Mouse (Mus musculus): ENCODE results near the gene Atg16l2.

The Atg16l2 gene

GRCm38 (mm10) chr7:101290401-101290800, 11.7 kb downstream of the Atg16l2 start:
- no peak for DNase-seq

DNA sequence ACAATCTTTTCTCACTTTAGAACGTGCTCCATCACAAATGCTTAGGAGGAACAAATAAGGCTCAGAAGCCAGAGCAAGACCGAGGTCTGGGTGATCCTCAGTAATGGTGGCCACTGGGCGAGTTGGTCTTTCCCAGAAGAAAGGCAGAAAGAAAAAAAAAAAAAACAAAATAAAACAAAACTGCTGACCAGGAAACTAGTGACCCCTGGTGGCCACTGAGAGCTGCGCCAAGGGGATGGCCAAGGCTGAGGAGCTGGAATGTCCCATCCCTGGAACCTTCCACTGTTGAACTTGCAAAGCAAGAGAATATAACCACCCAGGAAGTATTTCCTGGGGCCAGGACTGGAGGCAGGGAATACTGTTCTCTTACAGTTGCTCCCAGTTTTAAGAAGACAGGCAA, 13.6 kb downstream of the Atg16l2 start:
- no peak for DNase-seq

DNA sequence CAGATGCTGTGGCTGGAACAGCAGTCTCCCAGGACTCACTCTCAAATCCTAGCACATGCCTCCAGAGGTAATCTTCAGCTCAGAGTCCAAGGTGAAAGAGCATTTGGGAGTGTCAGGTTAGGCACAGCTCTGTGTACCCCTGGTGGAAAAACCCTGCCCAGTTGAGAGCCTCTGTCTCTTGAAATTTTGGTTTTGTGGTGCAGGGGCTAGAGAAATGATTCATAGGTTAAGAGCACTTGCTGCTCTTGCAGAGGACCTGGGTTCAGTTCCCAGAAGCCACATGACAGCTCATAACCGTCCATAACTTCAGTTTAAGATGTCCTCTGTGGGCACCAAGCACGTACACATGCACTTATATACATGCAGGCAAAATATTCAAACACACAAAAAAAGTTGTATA, 14.2 kb downstream of the Atg16l2 start:
- no peak for DNase-seq

DNA sequence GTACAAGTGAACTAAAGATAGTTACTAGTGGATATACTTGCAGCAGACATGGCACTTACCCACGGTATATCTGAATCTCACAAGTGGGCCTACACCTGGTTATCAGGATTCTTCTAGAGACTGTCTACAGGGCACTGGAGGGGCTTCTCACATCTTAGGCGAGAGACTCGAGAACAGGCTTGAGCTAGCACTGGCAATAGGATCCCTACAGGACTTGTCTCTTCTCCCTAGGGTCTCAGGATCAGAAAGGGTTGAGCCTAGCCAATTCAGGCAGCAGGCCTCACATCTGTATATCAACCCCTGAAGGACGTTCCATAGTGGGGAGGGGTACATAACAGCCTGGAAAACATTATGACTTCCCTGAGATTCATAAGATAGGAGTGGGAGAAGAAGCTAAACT, 15.2 kb downstream of the Atg16l2 start:
- no peak for DNase-seq

GRCm38 (mm10) chr7:101284504-101284903, 17.5 kb downstream of the Atg16l2 start:
- no peak for DNase-seq

DNA sequence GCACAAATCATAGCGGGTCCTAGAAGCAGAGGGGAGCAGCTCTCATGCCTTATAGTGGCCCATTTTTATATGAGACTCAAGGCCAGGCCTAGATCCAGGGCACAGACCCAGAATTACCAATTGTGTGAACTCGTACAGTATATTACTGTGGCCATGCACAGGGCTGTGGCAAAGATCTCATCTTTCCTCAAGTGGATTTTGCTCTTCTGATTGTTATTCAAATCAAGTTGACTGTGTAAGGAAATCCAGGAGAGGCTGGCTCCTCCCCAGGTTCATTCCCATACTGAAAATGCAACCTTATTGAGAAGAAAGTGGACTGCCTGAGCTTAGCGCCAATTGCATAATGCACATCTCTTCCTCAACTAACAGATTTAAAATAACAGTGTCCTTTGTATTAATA, 19.3 kb downstream of the Atg16l2 start:
- DNase-seq: no peak

DNA sequence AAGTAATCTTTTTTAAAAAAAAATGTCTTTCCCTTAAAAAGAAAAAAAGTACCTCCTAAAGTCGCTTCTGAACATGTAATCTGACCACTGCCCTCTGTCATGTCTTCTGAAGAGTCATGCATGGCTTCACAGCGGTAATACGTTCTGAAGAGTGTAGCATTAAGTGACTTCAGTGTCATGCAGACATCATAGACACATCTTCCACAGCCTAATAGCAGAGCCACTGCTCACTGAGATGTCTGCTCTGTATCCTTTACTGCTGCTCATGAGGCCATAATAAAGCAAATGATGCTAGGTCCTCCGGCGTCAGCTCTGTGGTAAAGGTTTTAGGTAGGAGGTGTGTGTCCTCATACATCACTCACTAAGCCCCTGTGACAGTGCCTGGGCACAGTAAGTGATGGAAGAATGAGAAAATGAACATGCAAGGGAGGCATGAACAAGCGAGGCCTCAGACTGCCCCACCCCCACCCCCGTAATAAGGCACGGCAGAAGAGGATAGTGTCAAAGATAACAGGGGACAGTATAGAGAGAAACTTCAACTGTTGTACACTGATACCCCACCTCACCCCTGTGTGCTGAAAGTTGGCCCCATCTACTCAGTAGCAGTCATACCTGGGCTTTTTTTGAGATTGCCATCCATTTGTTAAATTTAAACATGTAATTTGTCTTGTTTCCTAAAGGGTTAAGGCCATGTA, 29.4 kb downstream of the Atg16l2 start:
- no peak for DNase-seq

GRCm38 (mm10) chr7:101271602-101272001, 30.4 kb downstream of the Atg16l2 start:
- DNase-seq: no peak

DNA sequence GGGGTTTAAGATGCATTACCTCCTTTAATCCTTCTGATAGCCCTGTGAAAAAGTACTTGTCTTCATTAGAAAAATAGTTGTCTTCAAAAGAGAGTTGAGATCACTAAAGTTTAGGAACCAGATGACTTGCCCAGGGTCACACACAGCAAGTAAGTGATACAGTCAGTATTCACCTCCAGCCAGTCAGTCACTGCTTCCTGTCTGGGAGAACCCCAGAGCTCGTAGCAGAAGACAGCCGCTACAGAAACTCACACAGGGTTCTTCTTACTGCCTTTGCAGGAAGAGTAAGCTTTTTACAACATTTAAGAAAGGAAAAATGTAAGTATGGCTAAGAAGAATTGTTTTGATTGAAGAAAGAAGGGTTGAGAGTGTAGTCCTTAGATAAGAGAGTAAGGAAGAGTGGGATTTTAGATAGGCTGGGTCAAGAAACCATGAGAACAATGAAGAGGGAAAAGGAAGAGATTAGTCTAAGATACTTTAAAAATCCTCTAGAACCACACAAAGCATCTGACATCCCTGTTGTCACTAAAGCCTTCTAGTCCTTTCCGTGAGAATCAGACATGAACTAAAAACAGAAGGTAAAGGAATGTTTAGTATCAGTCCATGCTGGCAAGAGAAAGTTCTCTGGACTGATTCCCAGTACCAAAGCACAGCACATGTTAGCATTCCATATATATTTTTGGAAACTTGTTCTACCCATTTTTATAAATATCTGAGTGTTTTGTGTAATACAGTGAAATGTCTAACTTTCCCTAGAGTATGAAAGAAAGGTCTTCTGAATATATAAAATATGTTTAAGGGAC, 34.4 kb downstream of the Atg16l2 start:
- DNase-seq: peak; percentile 40

- DNase-seq: no peak
Observed at GRCm38 (mm10) chr7:101263511-101263910, 38.5 kb downstream of the Atg16l2 start.

DNA sequence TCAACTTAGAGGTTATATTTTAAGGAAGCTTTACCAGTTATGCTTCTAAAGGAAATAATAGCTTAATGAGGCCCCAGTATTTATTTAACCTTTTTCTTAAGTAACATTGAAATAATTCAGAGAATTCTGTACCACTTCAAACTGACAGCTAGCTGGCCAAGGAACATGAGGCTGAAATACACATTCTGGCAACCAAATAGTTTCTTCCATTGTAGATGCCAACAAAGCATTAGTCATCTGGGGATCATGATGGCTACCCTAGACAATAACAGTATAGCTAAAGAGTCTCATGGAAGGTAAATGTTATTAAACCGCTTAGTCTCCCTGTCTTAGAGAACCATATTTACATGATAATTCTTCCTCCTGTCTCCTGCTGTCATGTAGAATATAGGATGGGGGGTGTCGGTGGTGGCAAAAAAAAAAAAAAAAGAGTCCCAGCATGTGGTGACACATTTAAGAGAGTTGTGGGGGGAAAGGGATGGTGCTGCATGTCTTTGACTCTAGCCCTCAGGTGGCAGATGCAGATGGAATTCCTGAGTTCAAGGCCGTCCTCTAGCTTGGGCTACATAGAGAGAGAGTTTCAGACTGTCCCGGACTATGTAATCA, 40.0 kb downstream of the Atg16l2 start:
- no peak for DNase-seq

DNA sequence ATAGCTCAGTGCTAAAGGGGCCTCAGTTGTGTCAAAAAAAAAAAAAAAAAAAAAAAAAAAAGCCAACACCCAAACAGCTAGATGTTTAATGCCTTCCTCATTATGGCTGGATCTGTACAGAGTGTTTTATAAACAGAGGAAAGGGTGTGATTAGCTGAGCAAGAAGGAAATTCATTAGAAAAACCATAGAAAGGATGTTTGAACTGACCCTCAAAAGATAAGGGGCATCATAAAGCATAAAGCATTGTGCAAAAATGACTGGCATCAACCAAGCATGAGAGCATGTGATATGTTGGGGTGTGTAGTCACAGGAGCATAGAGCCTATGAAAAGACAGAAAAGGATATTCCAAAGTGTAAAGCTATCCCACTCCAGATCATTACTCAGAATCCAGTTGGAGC, 43.6 kb downstream of the Atg16l2 start:
- DNase-seq: no peak

DNA sequence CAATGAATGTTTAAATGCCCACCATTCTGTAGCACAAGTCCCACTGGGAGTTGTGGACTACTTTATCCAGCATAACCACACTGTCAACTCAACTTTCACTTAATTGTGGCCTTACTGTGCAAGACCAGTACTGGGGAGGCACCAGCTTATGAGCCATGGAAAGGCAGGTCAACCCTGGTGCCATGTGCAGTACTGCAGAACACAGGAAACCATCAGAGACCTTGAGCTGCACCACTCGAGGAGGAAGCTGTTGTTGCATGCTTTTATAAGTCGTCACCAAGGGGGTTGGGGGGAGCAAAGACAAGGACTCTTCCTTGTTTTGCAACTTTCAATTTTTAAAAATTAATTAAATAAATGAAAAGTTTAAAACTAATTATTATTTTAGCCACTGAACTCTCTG, 49.0 kb downstream of the Atg16l2 start:
- DNase-seq: no peak

- DNase-seq: no peak
Observed at GRCm38 (mm10) chr7:101249173-101249572, 52.9 kb downstream of the Atg16l2 start.

GRCm38 (mm10) chr7:101248760-101249159, 53.3 kb downstream of the Atg16l2 start:
- DNase-seq: no peak

GRCm38 (mm10) chr7:101236712-101237473, 65.2 kb downstream of the Atg16l2 start:
- peak; percentile 7 for DNase-seq

DNA sequence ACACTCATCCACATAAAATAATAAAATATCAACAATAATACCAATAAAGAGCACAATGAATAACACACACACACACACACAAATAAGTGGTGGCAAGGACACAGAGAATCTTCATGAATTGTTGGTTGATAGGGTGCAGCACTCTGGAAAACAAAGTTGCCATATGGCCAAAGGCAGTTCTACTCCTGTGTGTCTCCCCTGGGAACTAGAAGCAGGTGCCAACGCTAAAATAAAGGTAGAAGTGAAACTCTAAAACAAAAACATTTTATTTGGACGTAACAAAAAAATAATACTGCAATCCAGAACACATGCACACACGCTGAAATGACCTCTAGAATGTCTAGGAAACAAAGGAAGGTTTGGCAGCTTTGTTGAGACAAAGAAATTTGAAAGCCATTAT, 69.3 kb downstream of the Atg16l2 start:
- DNase-seq: no peak

- DNase-seq: no peak
Observed at GRCm38 (mm10) chr7:101231458-101231857, 70.6 kb downstream of the Atg16l2 start.

GRCm38 (mm10) chr7:101229336-101229735, 72.7 kb downstream of the Atg16l2 start:
- no peak for DNase-seq

DNA sequence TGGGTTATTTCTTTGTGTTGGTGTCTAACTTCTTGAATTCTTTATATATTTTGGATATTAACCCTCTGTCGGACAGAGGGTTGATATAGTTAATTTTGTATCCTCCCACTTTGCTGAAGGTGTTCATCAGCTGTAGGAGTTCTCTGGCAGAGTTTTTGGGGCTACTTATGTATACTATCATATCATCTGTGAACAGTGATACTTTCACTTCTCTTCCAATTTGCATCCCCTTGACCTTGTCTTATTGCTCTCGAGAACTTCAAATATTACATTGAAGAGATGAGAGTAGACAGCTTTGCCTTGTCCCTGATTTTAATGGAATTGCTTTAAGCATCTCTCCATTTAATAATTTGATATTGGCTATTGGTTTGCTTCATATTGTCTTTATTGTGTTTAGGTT, 78.5 kb downstream of the Atg16l2 start:
- no peak for DNase-seq

DNA sequence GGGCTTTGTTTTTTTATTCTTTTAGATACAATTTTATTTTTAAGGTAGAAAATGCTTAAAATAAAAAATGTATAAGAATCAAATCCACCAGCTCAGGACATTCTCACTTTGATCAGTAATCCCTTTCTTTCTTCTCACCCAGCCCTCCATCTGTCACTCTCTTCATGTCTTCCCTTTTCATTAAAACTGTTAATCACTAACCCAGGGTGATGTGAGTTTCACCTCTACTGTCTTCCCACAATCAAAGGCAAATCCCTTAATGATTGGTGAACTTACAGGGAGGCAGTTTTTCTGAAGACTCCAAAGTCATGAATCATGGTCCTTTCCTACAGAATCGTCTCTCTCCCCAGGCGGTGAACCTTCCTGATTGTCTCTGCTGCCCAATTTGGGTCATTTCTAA, 85.3 kb downstream of the Atg16l2 start:
- DNase-seq: no peak

GRCm38 (mm10) chr7:101213515-101214263, 88.4 kb downstream of the Atg16l2 start:
- no peak for DNase-seq

Measured in right cerebral cortex, adult 18-20 months (tissue).